Mouse (Mus musculus): Measurements from ENCODE around the gene Fate1. TPM values are rescaled to one million over a fixed set of nuclear protein-coding genes. Genes with fewer than 3 reads are reported as not detected.

Fate1 gene
- not detected for polyA plus RNA-seq (2017; shearing (Covaris generic))

DNA sequence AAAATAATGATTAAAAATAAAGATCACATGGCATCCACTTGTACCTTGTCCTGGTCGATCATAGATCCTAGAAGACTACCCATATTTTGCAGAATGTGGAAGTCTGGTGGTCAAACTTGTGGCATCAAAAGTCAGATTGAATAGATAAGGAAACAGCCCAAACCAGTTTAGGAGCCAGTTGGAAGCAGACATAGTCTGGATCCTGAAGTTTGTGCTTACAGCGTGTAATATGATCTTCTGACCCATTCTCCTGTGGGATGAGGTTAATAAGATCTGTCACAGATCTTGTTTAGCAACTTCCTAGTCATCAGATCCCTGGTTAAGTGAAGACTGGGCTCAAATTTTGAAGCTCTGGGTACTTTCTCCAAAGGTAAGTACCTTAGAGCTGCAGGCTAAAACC is at the start of gene Fate1:
Gene Fate1 (plus strand): TSS at position 301 of the 400 bp plus-strand sequence.

DNA sequence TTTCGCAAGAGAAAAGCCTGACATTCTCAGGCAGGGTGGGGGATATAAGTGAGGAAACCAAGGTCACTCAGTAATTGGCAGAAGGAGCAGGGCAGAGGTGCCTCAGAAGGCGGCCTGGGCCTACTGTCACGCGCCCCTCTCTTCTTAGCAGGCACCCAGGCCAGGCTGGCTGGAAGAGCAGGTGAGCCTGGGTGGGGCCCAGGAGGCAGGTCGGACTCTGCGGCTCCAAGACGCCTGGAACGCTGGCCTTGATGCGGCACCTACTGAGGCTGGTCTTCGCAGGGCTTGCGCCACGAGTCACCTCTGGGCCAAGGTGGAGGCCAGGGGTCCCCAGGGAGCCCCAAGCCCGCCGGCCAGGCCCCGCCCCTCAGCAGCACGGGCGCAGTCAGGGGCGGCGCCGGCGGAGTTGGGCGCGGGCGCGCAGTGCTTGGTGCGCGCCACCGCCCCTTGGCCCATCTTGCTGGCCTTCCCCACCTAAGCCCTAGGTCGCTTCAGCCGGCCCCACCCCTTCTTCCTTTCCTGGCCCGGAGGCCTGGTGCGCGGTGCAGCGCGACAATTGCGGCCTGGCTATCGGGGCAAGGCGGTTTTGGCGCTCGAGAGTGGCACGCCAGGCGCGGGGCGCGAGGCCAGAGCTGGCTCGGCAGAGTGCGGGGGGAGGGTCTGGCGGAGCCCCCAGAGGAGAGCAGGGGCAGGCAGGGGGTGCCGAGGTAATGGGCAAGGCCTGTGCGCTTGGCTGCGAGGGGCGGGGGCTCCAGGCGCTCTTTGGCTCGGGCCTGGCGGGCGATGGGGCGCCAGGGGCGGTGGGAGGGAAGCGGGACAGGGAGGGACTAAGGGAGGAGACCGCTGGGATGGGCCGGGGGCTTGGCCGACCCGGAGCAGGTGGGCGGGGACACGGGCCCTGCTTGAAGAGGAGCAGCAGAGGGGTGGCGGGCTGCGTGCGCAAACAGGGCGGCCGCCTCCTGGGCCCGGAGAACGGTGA is 10.4 kb upstream of the Fate1 start, which contains the start of gene Prrg3:
Gene Prrg3 (plus strand): TSS at position 552 of the 979 bp plus-strand sequence.

DNA sequence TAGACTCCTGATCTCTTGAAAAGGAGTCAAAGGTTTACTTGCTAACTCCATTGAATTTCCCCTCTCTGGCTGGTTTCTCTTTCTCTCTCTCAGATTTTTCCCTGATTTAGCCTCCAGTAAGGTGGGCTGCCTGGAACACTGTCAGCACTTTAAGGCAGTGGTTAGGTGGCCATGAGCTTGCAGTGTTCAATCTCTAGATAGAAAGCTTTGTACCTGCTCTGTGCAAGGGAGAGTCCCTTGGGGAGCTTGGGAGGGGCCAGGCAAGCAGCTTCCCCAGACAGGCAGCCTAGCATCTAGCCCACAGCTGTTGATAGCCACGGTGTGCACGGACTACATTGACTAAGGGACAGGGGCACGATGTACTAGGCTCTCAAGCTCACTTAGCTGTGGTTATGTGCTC is 18.8 kb downstream of the Fate1 start, which contains the start of gene Cnga2:
Gene Cnga2 (plus strand): TSS at position 301 of the 400 bp plus-strand sequence.

Other genes with a start within 250 kb of the Fate1 start
- 10 to 100 TPM; 23.7 to 26.2 TPM for gene Vma21, start 157.1 kb upstream of the Fate1 start, polyA plus RNA-seq (2017; shearing (Covaris generic))
- gene Gm1141, start 52.0 kb upstream of the Fate1 start, polyA plus RNA-seq (2017; shearing (Covaris generic)) = under 1 TPM; 0.13 to 0.96 TPM
- gene Prrg3, start 10.4 kb upstream of the Fate1 start, polyA plus RNA-seq (2017; shearing (Covaris generic)) = under 1 TPM; 0.04 to 0.49 TPM
- not detected for gene Cnga2, start 18.9 kb downstream of the Fate1 start, polyA plus RNA-seq (2017; shearing (Covaris generic))
- not detected for gene Magea4, start 249.0 kb downstream of the Fate1 start, polyA plus RNA-seq (2017; shearing (Covaris generic))